Mouse (Mus musculus) limb, embryonic 12.5 days (tissue): ENCODE measurements at regions not wholly inside any gene's neighbourhood (a gene's known extent, or its start where the extent isn't known, plus 50 kb on each side); places are given as distances from the start of the nearest gene placed in this dataset.
A peak's percentile ranks its signal among the peaks of the same experiment; 100 is the strongest.

Source experiments
- ATAC-seq: fragments of 200-750 bp; cut with Nextera tagmentation; 2 replicates; pipeline ENCODE4 v1.8.0; 2017; ENCODE audit warnings: low read depth, moderate TSS enrichment; ENCODE audit not compliant: insufficient number of reproducible peaks, insufficient read depth, low FRiP score, low TSS enrichment
- H3K27ac ChIP-seq: fragments of 300-500 bp; sonication (generic); 2 replicates; pipeline ENCODE4 v1.5.1; 2016; ENCODE audit warnings: mild to moderate bottlenecking, moderate library complexity
- H3K27me3 ChIP-seq: fragments of 300-500 bp; sonication (generic); 2 replicates; pipeline ENCODE4 v1.6.1; 2016; ENCODE audit warnings: mild to moderate bottlenecking, moderate library complexity
- H3K36me3 ChIP-seq: fragments of 300-500 bp; sonication (generic); 2 replicates; pipeline ENCODE4 v1.6.1; 2016; ENCODE audit warnings: mild to moderate bottlenecking, moderate library complexity
- H3K4me1 ChIP-seq: fragments of 300-500 bp; sonication (generic); replicated peaks from 2 replicates; pipeline ENCODE4 v1.6.1; 2016
- H3K4me2 ChIP-seq: fragments of 300-500 bp; sonication (generic); 2 replicates; pipeline ENCODE4 v1.6.1; 2016; ENCODE audit warnings: mild to moderate bottlenecking, moderate library complexity
- H3K4me3 ChIP-seq: fragments of 300-500 bp; sonication (generic); replicated peaks from 2 replicates; pipeline ENCODE4 v1.5.1; 2016; ENCODE audit warnings: mild to moderate bottlenecking
- H3K9ac ChIP-seq: fragments of 300-500 bp; sonication (generic); replicated peaks from 2 replicates; pipeline ENCODE4 v1.6.1; 2016; ENCODE audit warnings: mild to moderate bottlenecking, moderate library complexity
- H3K9me3 ChIP-seq: fragments of 300-500 bp; sonication (generic); 2 replicates; pipeline ENCODE4 v1.6.1; 2016; ENCODE audit warnings: mild to moderate bottlenecking, moderate library complexity
- WGBS: fragments of 180-500 bp; shearing (Covaris S2); methylation state at CpG from one replicate; pipeline ENCODE4 v1.1.7; 2016; 5-methylcytosine and 5-hydroxymethylcytosine counted together

- Histone ChIP-seq H3K27me3 (no peaks in the 10 kb centered on the region), H3K4me3 (no peak overlapping the region), H3K4me2 (no peak overlapping the region), H3K36me3 (no peaks in the 10 kb centered on the region), H3K9ac (no peak overlapping the region), H3K27ac (no peak overlapping the region; the same call in 1 of the 2 replicates), H3K9me3 (no peaks in the 10 kb centered on the region), H3K4me1 (0 out of 2 replicates have a peak, but pooled peaks cover 8% of the 10 kb centered on the region)
- peak; percentile 66 for ATAC-seq
- 51% methylated on average over 6 of the region's 6 CpGs for WGBS
Observed at GRCm38 (mm10) chr4:64535554-64536253, 488.9 kb upstream of the Tnc start.

- Histone ChIP-seq H3K36me3 (no peaks in the 10 kb centered on the region), H3K9ac (no peak overlapping the region), H3K4me1 (0 out of 2 replicates have a peak, but pooled peaks cover 8% of the 10 kb centered on the region), H3K4me3 (no peak overlapping the region), H3K4me2 (no peak overlapping the region), H3K27ac (no peak overlapping the region), H3K9me3 (no peaks in the 10 kb centered on the region), H3K27me3 (no peaks in the 10 kb centered on the region)
- no peak for ATAC-seq
- 84% methylated on average over 4 of the region's 4 CpGs for WGBS
Observed at GRCm38 (mm10) chr4:64538009-64538408, 491.2 kb upstream of the Tnc start.

GRCm38 (mm10) chr4:64544576-64545185 is 497.9 kb upstream of the Tnc start:
- Histone ChIP-seq H3K9ac (no peak overlapping the region), H3K27ac (no peak overlapping the region), H3K27me3 (no peaks in the 10 kb centered on the region), H3K9me3 (no peaks in the 10 kb centered on the region), H3K36me3 (no peaks in the 10 kb centered on the region), H3K4me1 (no peaks in the 10 kb centered on the region), H3K4me3 (no peak overlapping the region), H3K4me2 (no peak overlapping the region)
- WGBS: 74% methylated on average over 4 of the region's 4 CpGs
- ATAC-seq: no peak

GRCm38 (mm10) chr4:64546386-64546785 is 499.6 kb upstream of the Tnc start:
- Histone ChIP-seq H3K4me2 (no peak overlapping the region), H3K9ac (no peak overlapping the region), H3K27ac (no peak overlapping the region), H3K4me1 (no peaks in the 10 kb centered on the region), H3K27me3 (no peaks in the 10 kb centered on the region), H3K36me3 (no peaks in the 10 kb centered on the region), H3K4me3 (no peak overlapping the region), H3K9me3 (no peaks in the 10 kb centered on the region)
- no peak for ATAC-seq
- 59% methylated on average over 4 of the region's 4 CpGs for WGBS

GRCm38 (mm10) chr4:64562511-64562910 is 515.7 kb upstream of the Tnc start:
- no peak overlapping the region for H3K4me3 ChIP-seq
- no peak overlapping the region for H3K4me2 ChIP-seq
- no peak overlapping the region for H3K9ac ChIP-seq
- no peaks in the 10 kb centered on the region for H3K27me3 ChIP-seq
- WGBS: 96% methylated on average over 1 of the region's 1 CpGs
- H3K9me3 ChIP-seq: no peaks in the 10 kb centered on the region
- H3K36me3 ChIP-seq: no peaks in the 10 kb centered on the region
- no peak overlapping the region for H3K27ac ChIP-seq
- no peaks in the 10 kb centered on the region for H3K4me1 ChIP-seq
- no peak for ATAC-seq

- WGBS: 73% methylated on average over 3 of the region's 3 CpGs
- no peaks in the 10 kb centered on the region for H3K4me1 ChIP-seq
- H3K27ac ChIP-seq: no peak overlapping the region
- H3K27me3 ChIP-seq: no peaks in the 10 kb centered on the region
- no peak for ATAC-seq
- no peak overlapping the region for H3K4me3 ChIP-seq
- no peak overlapping the region for H3K9ac ChIP-seq
- no peak overlapping the region for H3K4me2 ChIP-seq
- H3K36me3 ChIP-seq: no peaks in the 10 kb centered on the region
- no peaks in the 10 kb centered on the region for H3K9me3 ChIP-seq
Observed at GRCm38 (mm10) chr4:64563996-64564395, 517.2 kb upstream of the Tnc start.

- Histone ChIP-seq H3K27me3 (no peaks in the 10 kb centered on the region), H3K4me3 (no peak overlapping the region), H3K9me3 (no peaks in the 10 kb centered on the region), H3K36me3 (no peaks in the 10 kb centered on the region), H3K27ac (no peak overlapping the region), H3K9ac (no peak overlapping the region), H3K4me2 (no peak overlapping the region), H3K4me1 (no peaks in the 10 kb centered on the region)
- no peak for ATAC-seq
- WGBS: 55% methylated on average over 1 of the region's 1 CpGs
Observed at GRCm38 (mm10) chr4:64570666-64571065, 523.9 kb upstream of the Tnc start.

GRCm38 (mm10) chr4:64575901-64576300 is 529.1 kb upstream of the Tnc start:
- no peak overlapping the region for H3K9ac ChIP-seq
- no peak for ATAC-seq
- H3K27me3 ChIP-seq: no peaks in the 10 kb centered on the region
- H3K27ac ChIP-seq: no peak overlapping the region
- no peak overlapping the region for H3K4me2 ChIP-seq
- no peak overlapping the region for H3K4me3 ChIP-seq
- no peaks in the 10 kb centered on the region for H3K36me3 ChIP-seq
- WGBS: 57% methylated on average over 1 of the region's 1 CpGs
- no peaks in the 10 kb centered on the region for H3K4me1 ChIP-seq
- H3K9me3 ChIP-seq: no peaks in the 10 kb centered on the region

- Histone ChIP-seq H3K4me3 (no peak overlapping the region), H3K4me1 (no peaks in the 10 kb centered on the region), H3K4me2 (no peak overlapping the region), H3K9ac (no peak overlapping the region), H3K36me3 (no peaks in the 10 kb centered on the region), H3K9me3 (no peaks in the 10 kb centered on the region), H3K27me3 (no peaks in the 10 kb centered on the region), H3K27ac (no peak overlapping the region)
- 61% methylated on average over 8 of the region's 8 CpGs for WGBS
- no peak for ATAC-seq
Observed at GRCm38 (mm10) chr4:64595014-64595599, 528.9 kb upstream of the Pappa start.

- no peak for ATAC-seq
- Histone ChIP-seq H3K27me3 (no peaks in the 10 kb centered on the region), H3K4me3 (no peak overlapping the region), H3K4me1 (no peaks in the 10 kb centered on the region), H3K4me2 (no peak overlapping the region), H3K9me3 (no peaks in the 10 kb centered on the region), H3K9ac (no peak overlapping the region), H3K36me3 (no peaks in the 10 kb centered on the region), H3K27ac (no peak overlapping the region)
Observed at GRCm38 (mm10) chr4:64598465-64598864, 525.5 kb upstream of the Pappa start.

GRCm38 (mm10) chr4:64599222-64599621 is 524.8 kb upstream of the Pappa start:
- Histone ChIP-seq H3K4me2 (no peak overlapping the region), H3K9me3 (no peaks in the 10 kb centered on the region), H3K27ac (no peak overlapping the region), H3K9ac (no peak overlapping the region), H3K4me3 (no peak overlapping the region), H3K4me1 (no peaks in the 10 kb centered on the region), H3K36me3 (no peaks in the 10 kb centered on the region), H3K27me3 (no peaks in the 10 kb centered on the region)
- ATAC-seq: no peak
- WGBS: 83% methylated on average over 4 of the region's 4 CpGs

GRCm38 (mm10) chr4:64622771-64623170 is 501.2 kb upstream of the Pappa start:
- Histone ChIP-seq H3K27ac (no peak overlapping the region), H3K9ac (no peak overlapping the region), H3K4me3 (no peak overlapping the region), H3K27me3 (no peaks in the 10 kb centered on the region), H3K4me1 (no peaks in the 10 kb centered on the region), H3K4me2 (no peak overlapping the region), H3K9me3 (no peaks in the 10 kb centered on the region), H3K36me3 (no peaks in the 10 kb centered on the region)
- ATAC-seq: no peak
